Mouse (Mus musculus): ENCODE data around the gene Itga5. TPM values are rescaled to one million over a fixed set of nuclear protein-coding genes. Genes with fewer than 3 reads are reported as not detected.

Itga5 gene
- total RNA-seq, 2 experiments from 2014 or later, result 1.4 to 1.9 TPM

DNA sequence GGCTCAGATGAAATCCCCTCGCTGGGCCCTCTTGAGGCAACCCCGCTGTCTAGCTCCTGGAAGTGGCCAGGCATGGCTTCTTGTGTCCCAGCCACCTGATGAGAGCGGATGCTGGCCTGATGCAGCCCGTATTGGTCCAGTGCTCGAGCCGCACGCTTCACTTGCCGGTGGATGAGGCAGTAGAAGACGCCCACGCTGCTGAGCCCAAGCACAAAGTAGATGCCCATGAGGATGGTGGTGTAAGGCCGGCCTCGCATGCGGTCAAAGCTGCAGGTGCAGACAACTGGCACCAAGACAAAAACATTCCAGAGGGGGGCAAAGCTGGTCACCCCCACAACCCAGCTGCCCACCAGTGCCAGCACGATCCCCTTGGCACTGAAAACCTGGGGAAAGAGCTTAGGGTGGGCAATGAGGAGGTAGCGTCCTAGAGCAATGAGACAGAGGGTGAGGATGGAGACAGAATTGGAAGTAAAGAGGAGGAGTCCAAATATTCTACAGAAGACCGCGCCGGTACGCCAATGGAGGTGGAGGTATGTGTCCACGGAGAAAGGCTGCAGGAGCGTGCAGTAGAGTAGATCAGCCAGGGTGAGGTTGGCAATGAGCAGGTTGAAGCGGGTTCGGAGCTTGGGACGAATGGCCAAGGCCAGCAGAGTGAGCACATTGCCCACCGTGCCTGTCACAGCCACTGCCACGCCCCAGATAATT lies 57.5 kb downstream of the Itga5 start:
- no peak for DNase-seq

DNA sequence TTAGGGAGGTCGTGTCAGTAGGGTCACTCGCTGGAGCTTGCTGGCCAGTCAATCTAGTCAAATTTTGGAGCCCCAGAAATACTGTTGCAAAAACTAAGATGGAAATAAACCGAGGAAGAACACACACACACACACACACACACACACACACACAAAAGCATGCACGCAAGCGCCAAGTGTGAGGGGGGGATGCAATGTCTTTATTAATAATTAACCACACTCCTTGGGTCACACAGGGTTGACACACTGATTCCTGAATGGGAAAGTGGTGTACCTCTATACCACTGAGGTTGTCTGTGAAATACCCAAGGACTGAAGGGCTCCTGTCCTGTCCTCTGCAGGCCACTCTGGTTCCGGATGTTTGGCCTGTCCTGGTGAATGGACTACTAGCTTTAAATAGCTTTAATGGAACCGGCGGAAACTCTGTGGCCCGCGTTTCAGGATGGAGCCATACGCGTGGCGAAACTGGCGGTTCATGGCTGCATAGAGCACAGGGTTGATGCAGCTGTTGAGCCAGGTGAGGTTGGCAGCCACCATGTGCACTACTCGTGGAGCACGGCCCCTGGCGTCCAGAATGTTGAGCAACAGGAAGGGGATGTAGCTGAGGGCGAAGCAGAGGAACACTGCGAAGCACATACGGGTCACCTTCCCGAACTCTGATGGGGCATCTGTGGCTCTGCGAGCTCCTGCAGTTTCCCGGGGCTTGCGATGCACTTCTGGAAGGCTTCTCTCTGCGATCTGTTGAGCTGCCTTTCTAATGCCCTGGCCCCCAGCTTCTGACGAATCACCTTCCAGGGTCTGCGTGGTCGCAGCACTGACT lies 58.3 kb downstream of the Itga5 start:
- DNase-seq, result no peak

DNA sequence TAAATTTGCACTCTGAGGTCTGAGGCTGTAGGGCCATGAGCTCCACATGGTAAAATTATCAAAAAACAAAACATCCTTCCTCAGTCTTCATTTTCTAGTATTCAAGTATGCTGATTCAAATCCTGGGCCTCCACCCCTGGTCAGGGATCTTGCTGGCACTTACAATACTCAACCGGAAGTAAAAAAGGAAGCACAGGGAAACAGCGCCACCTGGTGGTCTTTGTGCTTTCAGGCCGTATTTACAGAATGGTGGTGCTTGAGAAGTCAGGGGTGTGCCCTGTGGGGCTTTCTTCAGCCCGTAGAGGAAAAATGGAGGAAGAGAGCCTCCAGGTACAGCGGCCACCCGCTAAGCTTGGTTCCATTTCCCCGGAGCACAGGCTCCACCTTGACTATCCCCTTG lies 59.4 kb downstream of the Itga5 start:
- peak; percentile 87 to 88 for DNase-seq

DNA sequence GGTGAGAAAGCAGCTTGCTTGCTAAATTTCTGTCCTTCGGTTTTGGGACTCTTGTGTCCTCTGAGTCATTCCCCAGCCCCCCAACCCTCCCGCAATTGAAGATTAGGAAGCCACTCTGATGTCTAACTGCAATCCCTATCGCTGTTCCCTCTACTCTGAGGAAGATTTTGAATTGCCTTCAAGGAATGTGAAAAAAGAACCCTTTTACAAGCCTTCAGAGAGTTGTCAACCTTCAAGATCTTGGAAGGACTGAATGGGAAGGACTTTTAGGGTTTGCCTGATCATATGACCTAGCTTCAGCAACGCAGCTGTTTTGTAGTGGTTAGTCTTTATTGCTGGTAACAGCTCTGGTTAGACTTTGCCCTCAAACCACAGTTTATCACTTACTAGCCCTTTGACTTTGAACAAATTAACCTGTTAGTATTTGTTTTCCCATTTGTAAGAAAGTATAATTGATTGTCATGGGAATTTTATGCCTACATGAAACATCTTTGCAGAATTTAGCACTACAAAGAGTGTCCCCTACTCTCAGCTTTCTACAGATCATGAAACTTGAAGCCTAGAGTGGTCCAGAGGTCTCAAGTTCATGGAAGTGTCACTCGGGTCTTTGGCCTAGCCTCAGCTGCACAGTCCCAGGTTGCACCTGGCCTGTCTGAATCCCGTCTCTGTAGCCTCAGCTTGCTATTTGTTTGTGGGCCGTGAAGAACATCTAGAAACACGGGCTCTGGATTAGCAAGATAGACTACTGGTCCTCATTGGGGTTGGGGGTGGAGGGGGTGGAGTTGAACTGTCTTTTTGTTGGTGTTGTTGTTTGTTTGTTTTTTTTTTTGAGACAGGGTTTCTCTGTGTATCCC lies 60.5 kb downstream of the Itga5 start:
- no peak for DNase-seq

DNA sequence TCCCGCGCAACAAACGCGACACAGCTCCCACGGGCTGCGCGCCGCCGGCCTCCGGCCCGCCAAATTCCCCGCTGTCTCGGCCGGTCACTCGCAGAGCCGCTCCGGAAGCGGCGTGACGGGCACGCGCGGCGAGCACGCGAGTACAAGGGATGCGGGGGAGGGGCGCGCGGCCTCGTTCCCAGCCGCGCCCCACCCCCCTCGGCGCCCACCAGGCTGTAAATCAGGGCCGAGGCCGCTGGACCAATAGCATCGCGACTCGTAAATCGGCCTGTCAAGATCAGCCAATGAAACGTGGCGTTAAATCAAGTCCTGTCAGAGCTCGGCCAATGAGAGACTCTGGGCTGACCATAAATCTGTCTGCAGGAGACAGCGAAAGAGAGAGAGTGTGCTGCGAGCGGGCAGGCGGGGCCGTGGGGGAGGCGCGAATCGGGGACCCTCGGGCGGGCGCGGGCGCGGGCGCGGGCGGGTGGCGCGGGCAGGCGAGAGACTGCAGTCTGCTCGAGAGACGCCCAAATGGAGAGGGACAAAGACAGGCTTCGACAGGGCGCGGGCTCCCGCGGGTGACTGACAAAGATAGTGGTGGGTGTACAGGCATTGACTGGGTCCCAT lies 61.4 kb downstream of the Itga5 start:
- DNase-seq, result peak; percentile 94

DNA sequence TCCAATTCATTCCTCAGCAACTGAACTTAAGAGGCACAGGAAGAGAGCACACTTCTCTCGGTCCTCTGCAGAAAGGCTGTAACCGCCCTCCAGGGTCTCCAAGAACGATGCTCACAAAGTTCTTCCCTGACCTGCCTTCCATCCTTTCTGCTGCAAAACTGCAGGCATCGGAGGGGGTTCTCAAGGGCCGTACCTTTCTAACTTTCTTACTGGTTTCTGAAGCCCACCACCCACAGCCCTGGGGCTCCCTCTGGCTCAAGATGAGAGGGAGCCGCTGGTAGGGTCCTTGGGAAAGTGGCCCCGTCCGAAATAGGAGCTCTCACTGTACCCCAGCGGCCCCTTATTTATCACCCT lies 62.0 kb downstream of the Itga5 start:
- DNase-seq, result no peak

DNA sequence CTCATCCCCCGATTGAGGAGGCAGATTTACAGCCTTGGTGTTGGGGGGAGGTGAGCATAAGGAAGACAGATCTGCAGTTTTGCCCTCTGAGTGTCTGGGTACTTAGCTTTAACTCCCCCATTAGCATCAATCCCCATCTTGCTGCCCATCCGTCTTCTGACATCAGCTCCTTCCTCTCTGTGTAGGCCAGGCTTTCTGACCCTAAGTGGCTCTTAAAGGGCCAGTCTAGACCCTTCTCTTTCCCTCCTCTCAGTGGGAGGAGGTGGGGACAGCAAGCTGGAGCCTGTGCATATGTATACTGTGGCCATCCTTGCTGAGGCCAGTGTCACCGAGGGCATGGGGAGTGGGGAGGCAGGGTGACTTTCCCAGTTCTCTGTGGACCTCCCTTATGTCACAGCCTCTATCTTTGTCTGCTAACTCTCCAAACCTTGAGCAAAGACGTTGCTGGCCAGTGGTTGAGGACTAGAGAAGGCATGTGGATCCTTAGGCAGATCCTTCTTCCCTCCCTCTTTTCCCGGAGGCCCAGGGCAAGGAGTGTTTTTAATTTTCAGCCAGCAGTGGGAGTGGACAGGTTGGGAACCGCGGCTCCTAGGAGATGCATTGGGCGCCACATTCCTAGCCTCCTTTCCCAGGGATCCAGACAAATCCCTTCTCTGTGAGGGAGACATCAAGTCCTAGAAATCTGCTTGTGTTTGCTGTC lies 62.5 kb downstream of the Itga5 start:
- DNase-seq, result no peak

DNA sequence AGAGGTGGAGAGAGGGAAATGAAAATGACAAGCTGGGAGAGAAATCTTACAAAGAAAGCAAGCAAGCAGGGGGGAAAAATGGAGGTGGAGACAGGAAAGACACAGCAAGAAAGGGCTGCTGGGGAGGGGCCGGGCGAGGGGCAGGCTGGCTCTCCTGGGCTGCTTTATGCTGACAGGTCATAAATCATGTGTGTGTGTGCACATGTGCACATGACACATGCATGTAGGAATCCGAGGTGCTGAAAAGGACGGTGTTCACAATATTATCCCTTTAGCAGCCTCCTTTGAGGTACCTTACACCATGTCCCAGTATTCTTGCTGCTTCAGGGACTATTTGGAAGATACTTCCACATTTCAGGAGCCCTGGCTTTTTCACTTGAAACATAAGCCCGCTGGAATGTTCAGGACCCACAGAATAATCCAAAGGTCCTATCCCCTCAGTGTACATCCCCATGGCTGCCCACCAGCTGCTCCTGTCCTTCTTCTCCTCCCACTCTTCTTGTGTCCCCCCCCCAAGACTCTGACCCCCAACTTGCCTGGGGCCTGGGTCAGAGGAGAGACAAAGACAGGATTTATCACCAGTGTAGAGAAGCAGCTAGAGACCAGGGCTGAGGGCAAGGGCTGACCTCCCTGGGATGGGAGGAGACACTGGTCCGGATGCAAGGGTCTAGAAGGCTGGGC lies 64.1 kb downstream of the Itga5 start:
- DNase-seq, result no peak

DNA sequence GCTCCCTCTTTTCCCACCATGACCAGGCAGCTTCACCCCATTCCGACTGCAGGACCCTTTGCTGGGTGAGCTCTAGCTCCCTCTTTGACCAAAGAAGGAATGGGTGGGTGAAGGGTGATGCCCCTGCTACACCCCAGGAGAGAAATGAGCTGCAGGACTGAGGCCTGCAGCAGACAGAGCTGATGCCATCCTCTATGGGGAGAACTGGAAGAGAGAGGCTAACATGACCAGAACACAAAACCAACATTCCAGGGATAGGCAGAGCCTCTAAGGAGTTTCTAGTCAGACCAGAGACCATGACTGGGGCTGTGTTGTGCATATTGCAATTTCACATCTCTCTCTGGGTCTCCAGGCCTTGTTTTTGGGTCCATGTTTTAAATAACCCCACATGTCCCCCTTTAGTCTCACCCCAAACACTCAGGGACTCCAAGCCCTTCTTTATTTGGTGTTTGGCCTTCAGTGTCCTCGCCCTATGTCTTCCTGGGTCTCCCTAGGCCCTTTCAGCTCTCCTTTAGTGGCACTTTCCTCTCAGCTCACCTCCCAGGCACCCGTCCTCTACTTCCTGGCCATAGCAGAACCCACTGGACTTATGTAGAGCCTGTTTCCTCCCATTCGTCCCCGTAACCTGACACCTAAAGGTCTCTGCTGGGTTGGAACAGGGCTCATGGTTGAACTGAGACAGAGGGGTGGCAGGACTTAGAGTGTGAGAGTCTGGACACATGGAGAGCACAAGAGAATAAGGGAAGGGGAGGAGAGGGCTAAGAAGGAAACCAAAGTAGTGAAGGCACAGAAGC lies 64.8 kb downstream of the Itga5 start:
- no peak for DNase-seq

DNA sequence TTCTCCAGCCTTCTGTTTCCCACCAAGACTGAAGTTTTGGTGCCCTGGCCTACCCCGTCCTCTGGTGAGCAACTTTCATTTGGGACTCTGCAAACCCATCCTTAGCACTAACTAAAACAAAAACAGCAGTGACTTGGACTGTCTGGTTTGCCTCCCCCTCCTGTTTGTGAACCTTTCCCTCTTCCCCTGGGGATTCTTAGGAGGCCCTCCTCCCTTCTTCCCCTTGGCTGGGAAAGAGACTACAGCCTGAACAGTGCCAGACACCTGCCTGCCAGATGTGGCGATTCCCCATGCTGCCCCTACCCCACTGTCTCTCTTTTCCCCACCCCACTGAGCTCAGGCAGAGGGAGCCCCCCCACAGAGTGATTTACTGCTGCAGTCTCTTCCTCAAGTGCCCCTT lies 65.5 kb downstream of the Itga5 start:
- no peak for DNase-seq

DNA sequence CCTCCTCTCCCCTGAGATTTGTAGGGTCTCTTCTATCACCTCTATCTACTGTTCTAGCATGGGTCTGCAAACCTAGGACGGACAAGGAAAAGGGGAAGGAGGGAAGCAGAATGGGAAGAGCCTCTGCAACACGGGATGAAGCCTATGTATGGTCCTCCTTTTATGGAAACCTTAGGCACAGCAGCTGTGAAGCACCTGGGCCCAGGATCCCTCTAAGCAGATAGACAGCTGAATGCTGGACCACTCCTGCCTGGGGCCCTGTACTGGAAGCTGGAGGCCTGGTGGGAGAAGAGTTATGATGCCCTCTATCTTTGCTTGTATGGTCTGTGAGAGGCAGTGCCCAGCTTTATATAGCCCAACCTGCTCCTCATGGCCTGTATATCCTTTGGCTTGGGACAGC lies 66.0 kb downstream of the Itga5 start:
- no peak for DNase-seq

DNA sequence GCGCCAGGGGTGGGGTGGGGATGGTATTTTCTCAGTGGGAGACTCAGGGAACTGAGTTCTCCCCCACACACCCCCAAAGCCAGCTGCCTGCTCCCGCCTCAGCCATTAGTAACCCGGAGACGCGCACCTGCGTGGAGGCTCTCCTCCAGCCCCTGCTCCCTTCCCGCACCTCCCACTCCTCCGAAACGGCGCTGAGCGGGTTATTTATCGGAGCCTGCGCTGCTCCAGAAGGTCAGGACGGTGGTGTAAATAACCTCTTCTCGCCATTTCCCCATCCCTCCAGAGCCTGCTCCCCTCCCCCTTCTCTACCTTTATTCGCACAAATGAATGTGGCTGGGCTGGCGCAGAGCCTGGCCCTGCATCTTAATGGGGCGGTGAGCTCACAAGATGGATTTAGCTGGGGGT lies 66.5 kb downstream of the Itga5 start:
- DNase-seq, result peak; percentile 48 to 50

DNA sequence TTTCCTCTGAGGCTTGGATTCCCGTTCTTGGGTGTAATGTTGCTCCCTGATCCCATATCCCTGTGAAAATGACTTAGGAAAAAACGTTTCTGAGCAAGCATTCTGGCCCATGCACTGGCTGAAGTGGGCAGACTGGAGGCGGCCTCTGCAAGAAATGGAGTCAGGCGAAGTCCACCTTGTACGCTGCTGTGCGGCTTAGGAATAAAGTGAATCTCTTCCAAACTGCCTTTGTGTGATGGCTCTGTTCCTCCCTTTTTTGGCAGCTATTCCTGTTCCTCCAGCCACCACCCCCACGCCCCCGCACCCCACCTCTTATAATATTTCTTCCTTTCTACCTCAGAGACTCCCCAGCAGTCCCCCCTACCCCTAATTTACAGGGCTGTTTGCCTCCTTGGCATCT lies 66.9 kb downstream of the Itga5 start:
- no peak for DNase-seq

DNA sequence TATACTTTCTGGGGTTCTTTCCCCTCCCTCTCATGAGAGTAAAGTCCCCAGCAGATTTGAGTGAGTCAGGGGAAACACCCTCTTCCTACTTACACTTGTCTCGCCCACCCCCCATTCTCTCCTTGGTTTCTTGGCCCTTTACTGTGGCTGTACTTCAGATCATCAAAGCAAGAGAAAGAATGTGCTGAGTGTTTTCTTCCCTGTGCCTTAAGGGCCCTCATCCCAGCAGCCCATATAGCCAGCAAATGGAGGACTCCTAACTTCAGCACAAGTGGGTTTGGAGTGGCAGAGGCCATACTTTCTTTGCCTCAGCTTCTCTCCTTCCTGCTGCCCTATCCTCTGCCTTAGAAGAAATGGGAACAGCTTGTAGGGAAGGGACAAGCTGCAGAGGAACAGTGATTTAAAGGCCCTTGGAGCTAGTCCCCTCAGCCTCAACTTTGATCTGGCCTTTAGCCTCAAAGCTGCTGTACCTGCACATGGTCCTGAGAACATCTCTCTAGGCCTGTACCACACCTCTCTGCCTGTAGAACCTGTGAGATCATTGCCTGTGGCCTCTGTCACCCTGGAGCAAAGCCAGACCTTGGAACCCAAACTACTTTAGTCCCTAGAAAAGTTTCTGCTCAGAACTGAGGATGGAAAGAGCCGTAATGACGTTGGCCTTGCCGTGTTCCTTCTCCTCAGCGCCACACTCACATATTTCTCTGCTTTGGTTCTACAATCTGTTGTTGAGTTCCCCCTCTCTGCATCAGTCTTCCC lies 67.5 kb downstream of the Itga5 start:
- no peak for DNase-seq

DNA sequence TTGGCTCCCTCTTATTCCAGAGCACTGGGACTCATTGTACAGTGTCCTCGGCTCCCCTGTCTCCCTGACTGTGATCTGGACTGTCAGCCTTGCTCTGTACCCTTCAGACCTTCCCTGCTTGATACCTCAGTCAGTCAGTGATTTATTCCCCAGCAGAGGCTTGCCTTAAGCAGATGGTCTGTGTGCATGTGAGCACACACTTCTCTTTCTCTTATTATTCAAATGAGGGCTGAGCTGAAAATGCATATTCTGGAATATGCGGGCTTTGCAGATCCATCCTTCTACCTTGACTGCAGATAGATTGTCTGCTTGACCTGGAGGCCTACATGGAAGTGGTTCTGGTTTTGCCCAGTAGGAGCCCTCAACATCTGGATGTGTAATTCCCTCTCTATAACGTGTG lies 68.5 kb downstream of the Itga5 start:
- no peak for DNase-seq

DNA sequence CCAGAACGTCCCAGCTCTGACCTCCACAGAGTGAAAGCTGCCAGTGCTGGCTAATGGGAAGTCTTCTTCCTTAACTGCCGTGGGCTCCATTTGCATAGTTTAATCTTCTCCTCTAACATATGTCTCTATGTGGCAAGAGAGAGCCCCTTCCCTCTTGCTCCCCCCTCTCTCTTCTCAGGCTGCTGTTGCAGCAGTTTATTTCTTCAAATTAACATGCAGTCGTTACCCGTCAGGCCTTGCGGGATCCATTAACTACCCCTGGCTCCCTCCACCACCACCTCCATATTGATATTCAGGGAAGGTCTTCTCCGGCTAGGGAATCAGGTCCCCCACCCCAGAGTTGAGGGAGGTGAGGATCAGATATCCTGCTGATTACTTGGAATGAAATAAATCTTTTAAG lies 69.2 kb downstream of the Itga5 start:
- no peak for DNase-seq

DNA sequence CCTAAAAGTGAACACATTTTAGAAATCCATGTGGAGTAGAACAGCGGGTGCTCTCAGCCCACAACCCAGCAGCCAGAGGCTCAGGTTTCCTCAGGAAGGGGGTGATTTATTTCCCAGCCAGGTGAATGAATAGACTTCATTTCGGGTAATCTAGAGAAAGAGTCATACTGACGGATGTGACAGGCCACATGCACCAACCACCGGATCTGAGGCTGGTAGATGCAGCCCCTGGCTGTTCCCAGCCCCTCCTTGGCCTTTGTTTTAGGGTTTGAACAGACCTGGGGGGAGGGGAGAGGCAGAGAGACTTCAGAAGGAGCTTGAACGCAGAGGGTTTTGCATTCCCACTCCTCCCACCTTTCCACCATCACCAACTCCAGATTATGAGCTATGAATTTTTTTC lies 70.7 kb downstream of the Itga5 start:
- no peak for DNase-seq

DNA sequence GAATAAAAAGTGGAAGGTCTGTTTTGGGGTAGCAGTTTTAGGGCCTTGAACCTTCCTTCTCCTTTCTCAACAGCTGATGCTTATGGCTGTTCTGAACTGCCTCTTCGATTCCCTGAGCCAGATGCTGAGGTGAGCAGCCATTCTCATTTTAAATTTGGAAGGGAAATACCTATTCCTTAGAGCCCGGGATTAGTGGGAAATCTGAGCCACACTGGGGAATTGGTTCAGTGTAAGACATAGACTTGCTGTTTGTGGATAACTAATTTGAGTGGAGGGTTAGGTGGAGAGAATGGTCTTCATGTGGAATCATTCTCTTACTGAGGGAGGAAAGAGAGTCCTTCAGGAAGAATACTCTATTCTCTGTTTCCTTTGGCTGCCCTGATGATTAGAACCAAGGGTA lies 71.9 kb downstream of the Itga5 start:
- DNase-seq, result no peak

Measured in layer of hippocampus, postnatal 36 days (tissue).